Mouse (Mus musculus) megakaryocyte-erythroid progenitor cell, adult 5-6 weeks (primary cell): ENCODE measurements around the gene Myo1g. TPM values are rescaled to one million over a fixed set of nuclear protein-coding genes. Genes with fewer than 3 reads are reported as not detected.

ENCODE experiments used
- ATAC-seq: replicated peaks from 2 replicates; pipeline ENCODE4 v1.8.0; 2016; ENCODE audit warnings: mild to moderate bottlenecking, inconsistent platforms; ENCODE audit not compliant: severe bottlenecking, poor library complexity, low FRiP score, low TSS enrichment
- total RNA-seq, 2 experiments: library from RNA; stranded (forward) in 1 of 2; stranded (reverse) in 1 of 2; fragments of 200-1000, 215-1000 nt in 1 of 2; fragments of >200 nt in 1 of 2; fragmentation: Nextera tagmentation in 1 of 2; gene quantifications; 2 replicates each; pipeline ENCODE4 v1.2.3; 2014 to 2017

Myo1g gene
- total RNA-seq, 2 experiments from 2014 or later, result 5.4 to 7.3 TPM

DNA sequence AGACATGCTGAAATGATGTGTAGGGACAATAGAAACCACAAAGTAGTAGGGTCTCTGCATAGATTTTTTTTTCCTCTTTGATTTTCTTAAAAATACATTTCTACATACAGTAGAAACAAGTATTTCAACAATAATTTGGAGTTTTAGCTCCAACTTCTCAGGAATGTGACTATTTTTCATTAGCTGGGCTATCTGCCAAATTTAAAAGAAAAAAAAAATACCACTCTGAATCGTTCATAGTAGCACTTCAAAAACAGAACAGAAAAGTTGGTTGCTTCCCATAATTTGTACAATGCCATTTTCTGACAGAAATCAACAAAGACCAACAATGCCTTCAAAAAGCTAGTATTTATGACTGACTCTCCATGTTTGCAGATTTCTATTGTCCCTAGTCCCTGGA, 49.3 kb downstream of the Myo1g start:
- no peak for ATAC-seq

DNA sequence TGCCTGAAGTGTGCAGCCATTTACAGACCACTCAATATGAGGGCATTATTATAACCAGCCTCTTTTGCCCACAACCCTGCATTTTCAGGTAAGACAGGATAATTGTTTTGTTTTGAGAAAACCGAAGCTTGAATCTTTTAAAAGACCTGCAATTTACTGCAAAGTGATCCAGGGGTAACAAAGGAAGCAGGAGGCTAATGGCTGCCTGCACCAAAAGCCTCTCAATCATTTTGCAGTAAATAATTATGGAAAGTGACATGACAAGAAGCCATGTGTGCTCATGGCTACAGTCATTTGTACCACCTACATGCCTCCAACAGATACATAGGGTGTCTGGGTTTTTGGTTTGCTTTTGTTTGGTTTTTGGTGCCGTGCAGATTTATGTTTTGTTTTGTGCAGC, 49.7 kb downstream of the Myo1g start:
- ATAC-seq, result no peak

DNA sequence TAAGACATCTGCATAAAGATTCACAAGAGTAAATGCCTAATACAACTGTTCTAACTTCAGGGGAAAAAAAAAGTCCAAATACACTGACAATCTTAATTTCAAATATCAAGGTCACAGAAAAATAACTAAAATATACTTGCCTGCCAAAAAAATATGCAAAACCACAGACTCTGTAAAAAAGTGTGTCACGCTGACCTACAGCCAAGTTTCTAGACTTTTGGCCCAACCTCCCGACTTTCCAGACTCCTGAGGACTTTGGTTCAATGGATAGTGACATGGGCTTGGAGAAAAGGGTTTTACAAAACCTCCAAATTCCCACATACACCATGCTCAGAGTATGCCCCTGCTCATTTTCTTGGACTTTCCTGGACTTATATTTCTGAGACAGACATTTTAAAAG, 52.2 kb downstream of the Myo1g start:
- ATAC-seq, result no peak

DNA sequence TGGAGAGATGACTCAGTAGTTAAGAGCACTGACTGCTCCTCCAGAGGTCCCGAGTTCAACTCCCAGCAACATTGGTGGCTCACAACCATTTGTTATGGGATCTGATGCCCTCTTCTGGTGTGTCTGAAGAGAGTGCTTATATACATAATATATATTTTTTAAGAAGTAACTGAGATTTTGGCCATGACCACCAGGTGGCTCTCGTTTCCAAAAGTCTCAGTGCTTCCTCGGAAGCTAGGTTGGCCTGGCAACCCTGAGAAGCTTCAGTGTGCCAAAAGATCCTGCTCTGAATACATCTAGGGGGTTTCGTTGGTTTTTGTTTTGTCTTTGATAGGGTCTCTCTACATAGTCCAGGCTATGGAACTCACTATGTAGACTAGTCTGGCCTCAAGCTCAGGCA, 55.6 kb downstream of the Myo1g start:
- peak; percentile 81 for ATAC-seq

DNA sequence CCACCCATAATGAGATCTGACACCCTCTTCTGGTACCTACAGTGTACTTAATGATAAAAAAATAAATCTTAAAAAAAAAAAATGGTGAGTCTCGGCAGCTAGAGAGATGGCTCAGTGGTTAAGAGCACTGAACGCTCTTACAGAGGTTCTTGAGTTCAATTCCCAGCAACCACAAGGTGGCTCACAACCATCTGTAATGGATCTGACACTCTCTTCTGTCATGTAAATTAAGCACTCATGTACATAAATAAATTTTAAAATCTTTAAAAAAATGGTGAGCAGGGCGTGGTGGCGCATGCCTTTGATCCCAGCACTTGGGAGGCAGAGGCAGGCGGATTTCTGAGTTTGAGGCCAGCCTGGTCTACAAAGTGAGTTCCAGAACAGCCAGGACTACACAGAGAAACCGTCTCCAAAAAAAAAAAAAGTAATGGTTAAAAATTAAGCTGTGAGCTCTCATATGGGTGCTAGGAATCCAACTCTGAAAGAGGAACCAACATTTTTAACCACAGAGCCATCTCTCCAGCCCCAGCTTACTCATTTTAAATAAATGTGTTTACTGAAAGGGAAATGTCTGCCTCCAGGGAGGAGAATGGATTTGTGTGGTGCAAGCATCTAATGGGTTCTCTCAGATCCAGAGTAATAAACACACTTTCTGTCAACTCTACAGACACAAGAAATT, 57.5 kb downstream of the Myo1g start:
- no peak for ATAC-seq

Other genes starting within 250 kb of the Myo1g start
- 18.9 and 35.5 TPM in 2 replicates for gene Tmed4, start 246.1 kb downstream of the Myo1g start, total RNA-seq (2014; fragmentation: Nextera tagmentation)
- gene Tmed4, start 246.1 kb downstream of the Myo1g start, total RNA-seq (2017), result 18.8 and 25.3 TPM in 2 replicates
- gene Ogdh, start 229.3 kb downstream of the Myo1g start, total RNA-seq (2014; fragmentation: Nextera tagmentation), result 125 and 127 TPM in 2 replicates
- 70.9 and 91.2 TPM in 2 replicates for gene Ogdh, start 229.3 kb downstream of the Myo1g start, total RNA-seq (2017)
- gene Zmiz2, start 131.9 kb downstream of the Myo1g start, total RNA-seq (2014; fragmentation: Nextera tagmentation), result 65.9 and 70.0 TPM in 2 replicates
- gene Zmiz2, start 131.9 kb downstream of the Myo1g start, total RNA-seq (2017), result 5.6 and 10.4 TPM in 2 replicates
- 3,823 and 4,304 TPM in 2 replicates for gene Ppia, start 105.5 kb downstream of the Myo1g start, total RNA-seq (2014; fragmentation: Nextera tagmentation)
- 1,965 and 1,971 TPM in 2 replicates for gene Ppia, start 105.5 kb downstream of the Myo1g start, total RNA-seq (2017)
- gene H2afv, start 76.5 kb downstream of the Myo1g start, total RNA-seq (2014; fragmentation: Nextera tagmentation), result 144 and 178 TPM in 2 replicates
- 85.9 and 103 TPM in 2 replicates for gene H2afv, start 76.5 kb downstream of the Myo1g start, total RNA-seq (2017)
- gene Purb, start 45.0 kb downstream of the Myo1g start, total RNA-seq (2014; fragmentation: Nextera tagmentation), result 43.7 and 49.9 TPM in 2 replicates
- 60.5 and 70.9 TPM in 2 replicates for gene Purb, start 45.0 kb downstream of the Myo1g start, total RNA-seq (2017)
- gene Ccm2, start 25.9 kb upstream of the Myo1g start, total RNA-seq (2014; fragmentation: Nextera tagmentation), result 45.8 and 55.6 TPM in 2 replicates
- gene Ccm2, start 25.9 kb upstream of the Myo1g start, total RNA-seq (2017), result 26.8 and 32.7 TPM in 2 replicates
- not detected in 2 replicates for gene Nacad, start 85.1 kb upstream of the Myo1g start, total RNA-seq (2014; fragmentation: Nextera tagmentation)
- gene Nacad, start 85.1 kb upstream of the Myo1g start, total RNA-seq (2017), result not detected in 2 replicates
- gene Tbrg4, start 105.1 kb upstream of the Myo1g start, total RNA-seq (2014; fragmentation: Nextera tagmentation), result 113 and 130 TPM in 2 replicates
- gene Tbrg4, start 105.1 kb upstream of the Myo1g start, total RNA-seq (2017), result 27.5 and 51.5 TPM in 2 replicates
- not detected in 2 replicates for gene Wap, start 117.7 kb upstream of the Myo1g start, total RNA-seq (2014; fragmentation: Nextera tagmentation)
- not detected in 2 replicates for gene Wap, start 117.7 kb upstream of the Myo1g start, total RNA-seq (2017)
- not detected in 2 replicates for gene Ramp3, start 137.6 kb upstream of the Myo1g start, total RNA-seq (2014; fragmentation: Nextera tagmentation)
- gene Ramp3, start 137.6 kb upstream of the Myo1g start, total RNA-seq (2017), result not detected in 2 replicates